Mouse (Mus musculus) MEL (cell line): ENCODE data around the gene Elmod1. TPM values are rescaled to one million over a fixed set of nuclear protein-coding genes. Genes with fewer than 3 reads are reported as not detected.

ENCODE experiments used
- DNase-seq: peaks from one replicate; pipeline ENCODE4 v3.0.0; 2011; ENCODE audit warnings: low read depth, low spot score
- H3K27ac ChIP-seq: 2 replicates; pipeline ENCODE4 v1.5.1; 2012; ENCODE audit warnings: low read depth, mild to moderate bottlenecking, control low read depth, low read length, moderate library complexity; ENCODE audit not compliant: control insufficient read depth
- H3K27me3 ChIP-seq, 2 experiments: fragments of 150-350 bp in 1 of 2; sonication (generic) in 1 of 2; 2 replicates each; pipeline ENCODE4 v1.6.1; 2012; ENCODE audit warnings: low read length in 2 of 2, mild to moderate bottlenecking in 2 of 2, improper control_type of control experiment in 1 of 2, moderate library complexity in 1 of 2; ENCODE audit not compliant: insufficient read depth in 2 of 2, control insufficient read depth in 1 of 2
- H3K36me3 ChIP-seq, 2 experiments: 2 replicates each; pipeline ENCODE4 v1.6.1; 2012 to 2014; ENCODE audit warnings: low read length in 2 of 2, improper control_type of control experiment in 1 of 2, inconsistent platforms in 1 of 2, mild to moderate bottlenecking in 1 of 2; ENCODE audit not compliant: insufficient read depth in 2 of 2, control insufficient read depth in 1 of 2
- H3K4me1 ChIP-seq, 2 experiments: fragments of 150-350 bp in 1 of 2; sonication (generic) in 1 of 2; 2 replicates each; pipeline ENCODE4 v1.6.1; 2012; ENCODE audit warnings: low read length in 2 of 2, improper control_type of control experiment in 1 of 2, mild to moderate bottlenecking in 1 of 2; ENCODE audit not compliant: insufficient read depth in 2 of 2, control insufficient read depth in 1 of 2
- H3K4me3 ChIP-seq, 2 experiments: fragments of 150-350 bp in 1 of 2; sonication (generic) in 1 of 2; 2 replicates each; pipeline ENCODE4 v1.5.1; 2012; ENCODE audit warnings: low read depth in 2 of 2, low read length in 2 of 2, mild to moderate bottlenecking in 2 of 2, moderate library complexity in 2 of 2, control low read depth in 1 of 2, improper control_type of control experiment in 1 of 2; ENCODE audit not compliant: control insufficient read depth in 1 of 2, insufficient read depth in 1 of 2
- H3K79me2 ChIP-seq: 2 replicates; pipeline ENCODE4 v1.6.1; 2012; ENCODE audit warnings: mild to moderate bottlenecking, low read length, moderate library complexity; ENCODE audit not compliant: control insufficient read depth, poor library complexity, insufficient read depth
- H3K9ac ChIP-seq: 2 replicates; pipeline ENCODE4 v1.6.1; 2012; ENCODE audit warnings: low read depth, mild to moderate bottlenecking, control low read depth, low read length, moderate library complexity; ENCODE audit not compliant: control insufficient read depth, poor library complexity, severe bottlenecking
- H3K9me3 ChIP-seq: fragments of 150-350 bp; sonication (generic); replicated peaks from 2 replicates; pipeline ENCODE4 v1.6.1; 2012; ENCODE audit warnings: mild to moderate bottlenecking, low read length, improper control_type of control experiment, moderate library complexity; ENCODE audit not compliant: insufficient read depth
- CHD2 ChIP-seq: IDR thresholded peaks from 2 replicates; pipeline ENCODE4 v1.6.1; 2011; ENCODE audit warnings: low read length, improper control_type of control experiment
- E2F4 ChIP-seq: IDR thresholded peaks from 2 replicates; pipeline ENCODE4 v1.6.1; 2011; ENCODE audit warnings: low read depth, low read length, improper control_type of control experiment, borderline replicate concordance
- GABPA ChIP-seq: IDR thresholded peaks from 2 replicates; pipeline ENCODE4 v1.6.1; 2012; ENCODE audit warnings: low read depth, mild to moderate bottlenecking, inconsistent platforms, low read length, improper control_type of control experiment, moderate library complexity
- GATA1 ChIP-seq: IDR thresholded peaks from 2 replicates; pipeline ENCODE4 v1.6.1; 2011; ENCODE audit warnings: low read depth, low read length, improper control_type of control experiment
- MAFK ChIP-seq: IDR thresholded peaks from 2 replicates; pipeline ENCODE4 v1.6.1; 2011; ENCODE audit warnings: low read depth, mild to moderate bottlenecking, low read length, improper control_type of control experiment, borderline replicate concordance
- MXI1 ChIP-seq: IDR thresholded peaks from 2 replicates; pipeline ENCODE4 v1.6.1; 2011; ENCODE audit warnings: mild to moderate bottlenecking, low read depth, low read length, improper control_type of control experiment
- NELFE ChIP-seq: IDR thresholded peaks from 2 replicates; pipeline ENCODE4 v1.6.1; 2011; ENCODE audit warnings: low read depth, low read length, improper control_type of control experiment
- NRF1 ChIP-seq: IDR thresholded peaks from 2 replicates; pipeline ENCODE4 v1.6.1; 2014; ENCODE audit warnings: low read depth, mild to moderate bottlenecking, inconsistent platforms, low read length, improper control_type of control experiment, moderate library complexity; ENCODE audit not compliant: poor library complexity, insufficient read depth, severe bottlenecking
- POLR2A ChIP-seq, 2 experiments: IDR thresholded peaks; 2 replicates each; pipeline ENCODE4 v1.6.1; 2011 to 2012; ENCODE audit warnings: low read length in 2 of 2, mild to moderate bottlenecking in 2 of 2, control low read depth in 1 of 2, improper control_type of control experiment in 1 of 2, low read depth in 1 of 2, moderate library complexity in 1 of 2; ENCODE audit not compliant: control insufficient read depth in 1 of 2, insufficient read depth in 1 of 2, poor library complexity in 1 of 2
- POLR2AphosphoS2 ChIP-seq: IDR thresholded peaks from 2 replicates; pipeline ENCODE4 v1.6.1; 2011; ENCODE audit warnings: low read length, improper control_type of control experiment
- RAD21 ChIP-seq: IDR thresholded peaks from 2 replicates; pipeline ENCODE4 v1.6.1; 2011; ENCODE audit warnings: mild to moderate bottlenecking, low read depth, low read length, improper control_type of control experiment
- SMC3 ChIP-seq: IDR thresholded peaks from 2 replicates; pipeline ENCODE4 v1.6.1; 2011; ENCODE audit warnings: low read depth, low read length, improper control_type of control experiment
- TAL1 ChIP-seq: IDR thresholded peaks from 2 replicates; pipeline ENCODE4 v1.6.1; 2012; ENCODE audit warnings: mild to moderate bottlenecking, inconsistent platforms, low read length, moderate library complexity, mixed read lengths
- TBP ChIP-seq: IDR thresholded peaks from 2 replicates; pipeline ENCODE4 v1.8.0; 2011; ENCODE audit warnings: low read depth, low read length, improper control_type of control experiment
- TCF12 ChIP-seq: IDR thresholded peaks from 2 replicates; pipeline ENCODE4 v1.6.1; 2014; ENCODE audit warnings: low read depth, mild to moderate bottlenecking, inconsistent platforms, low read length, improper control_type of control experiment, moderate library complexity
- USF1 ChIP-seq: IDR thresholded peaks from 2 replicates; pipeline ENCODE4 v1.6.1; 2014; ENCODE audit warnings: low read depth, mild to moderate bottlenecking, inconsistent platforms, low read length, improper control_type of control experiment, moderate library complexity
- ZKSCAN1 ChIP-seq: IDR thresholded peaks from 2 replicates; pipeline ENCODE4 v1.6.1; 2012; ENCODE audit warnings: low read depth, mild to moderate bottlenecking, inconsistent platforms, low read length, improper control_type of control experiment, moderate library complexity
- ZNF384 ChIP-seq: IDR thresholded peaks from 2 replicates; pipeline ENCODE4 v1.6.1; 2012; ENCODE audit warnings: low read depth, mild to moderate bottlenecking, inconsistent platforms, low read length, improper control_type of control experiment
- polyA plus RNA-seq, 2 experiments: library from polyadenylated mRNA; stranded (reverse) in 1 of 2; unstranded in 1 of 2; fragments of >175 nt in 1 of 2; fragments of >200 nt in 1 of 2; gene quantifications; 2 replicates each; pipeline versions ENCODE4 v1.2.1 to v1.2.4; 2012; ENCODE audit warnings: low replicate concordance in 2 of 2, low read depth in 1 of 2; ENCODE audit not compliant: insufficient read length in 2 of 2, insufficient read depth in 1 of 2, missing spikeins in 1 of 2
- total RNA-seq: library from RNA; depleted of rRNA; stranded (reverse); fragments of 300-350 nt; gene quantifications from 2 replicates; pipeline ENCODE4 v1.2.3, GENCODE M21; 2012

The Elmod1 gene
- total and polyA plus RNA-seq, 3 experiments: not detected

DNA sequence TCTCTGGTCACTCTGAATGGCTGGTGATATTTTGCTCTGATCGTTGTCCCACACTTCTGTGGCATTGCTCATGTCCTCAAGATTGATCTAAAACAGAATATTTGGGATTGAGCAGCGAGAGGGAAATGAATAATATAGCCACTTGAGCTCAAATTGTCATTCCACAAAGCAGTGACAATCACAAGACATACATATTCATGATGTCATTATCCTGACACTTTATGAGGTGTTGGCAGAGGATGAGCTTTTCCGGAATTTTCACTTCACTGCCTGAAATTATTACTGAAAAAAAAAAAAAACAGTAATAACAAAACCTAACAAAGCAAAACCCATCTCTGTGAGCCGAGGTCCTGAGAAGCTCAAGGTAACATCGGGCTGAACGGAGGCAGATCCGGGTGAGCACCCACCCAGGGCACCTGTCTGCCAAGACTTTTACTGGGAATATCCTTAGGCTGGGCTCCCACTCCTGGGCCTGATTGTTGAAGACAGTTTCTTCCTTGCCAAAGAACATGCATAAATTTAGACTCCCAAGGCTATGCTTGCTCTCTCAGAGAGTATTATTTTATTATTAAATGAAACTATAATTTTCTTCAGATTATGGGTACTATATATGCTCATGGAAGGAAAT is 71.8 kb downstream of the Elmod1 start:
- no peaks in the 10 kb centered on the region for H3K79me2 ChIP-seq
- H3K9me3 ChIP-seq: no peaks in the 10 kb centered on the region
- no peaks in the 10 kb centered on the region for H3K27me3 ChIP-seq
- H3K4me3 ChIP-seq: no peak overlapping the region
- H3K27ac ChIP-seq: no peak overlapping the region
- DNase-seq: no peak
- H3K9ac ChIP-seq: no peak overlapping the region
- no peak for TF ChIP-seq GABPA
- TF ChIP-seq ZNF384: no peak
- no peak for TF ChIP-seq CHD2
- no peak for TF ChIP-seq ZKSCAN1
- no peak for TF ChIP-seq RAD21
- TF ChIP-seq POLR2A (IDR thresholded peaks at IDR 0.05; ENCODE audit: control insufficient read depth in 1 of 2, insufficient read depth in 1 of 2, low read depth in 1 of 2, low read length in 2 of 2, poor library complexity in 1 of 2): no peak
- H3K36me3 ChIP-seq: no peaks in the 10 kb centered on the region
- no peaks in the 10 kb centered on the region for H3K4me1 ChIP-seq

DNA sequence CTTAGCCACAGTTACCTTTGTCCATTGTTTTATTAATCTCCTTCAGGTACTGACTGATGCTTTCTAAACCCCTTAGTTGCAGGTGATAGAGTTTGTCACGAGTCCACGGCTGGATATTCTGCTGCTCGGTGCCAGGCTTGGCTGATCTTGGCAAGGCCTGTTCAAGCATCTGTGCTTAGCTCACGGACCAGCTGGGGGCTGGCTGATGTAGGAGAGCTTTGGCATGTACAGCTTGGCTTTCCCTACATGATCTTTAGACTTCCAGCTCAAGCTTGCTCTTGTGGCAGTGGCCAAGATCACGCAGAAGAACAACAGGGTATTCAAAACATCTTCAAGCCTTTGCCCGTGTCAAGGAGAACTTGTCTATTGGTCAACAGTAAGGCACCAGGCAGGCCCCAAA is 75.3 kb downstream of the Elmod1 start:
- no peak overlapping the region for H3K4me3 ChIP-seq
- H3K36me3 ChIP-seq: no peaks in the 10 kb centered on the region
- H3K27me3 ChIP-seq: no peaks in the 10 kb centered on the region
- TF ChIP-seq GATA1: no peak
- TF ChIP-seq CHD2: no peak
- TF ChIP-seq POLR2AphosphoS2: no peak
- no peak for TF ChIP-seq NRF1
- no peak for TF ChIP-seq GABPA
- TF ChIP-seq POLR2A (IDR thresholded peaks at IDR 0.05; ENCODE audit: control insufficient read depth in 1 of 2, insufficient read depth in 1 of 2, low read depth in 1 of 2, low read length in 2 of 2, poor library complexity in 1 of 2): no peak
- no peak for TF ChIP-seq E2F4
- TF ChIP-seq TCF12: no peak
- TF ChIP-seq MAFK: no peak
- no peak for TF ChIP-seq TAL1
- no peak for TF ChIP-seq RAD21
- no peak for TF ChIP-seq MXI1
- TF ChIP-seq NELFE: no peak
- no peak for TF ChIP-seq USF1
- no peak for TF ChIP-seq TBP
- TF ChIP-seq SMC3: no peak
- H3K79me2 ChIP-seq: no peaks in the 10 kb centered on the region
- H3K27ac ChIP-seq: no peak overlapping the region
- H3K9ac ChIP-seq: no peak overlapping the region
- no peaks in the 10 kb centered on the region for H3K4me1 ChIP-seq
- DNase-seq: no peak
- H3K9me3 ChIP-seq: no peaks in the 10 kb centered on the region
